8 mouse cellular contexts compared by ENCODE assay signal in genomic region chr15:102279092-102279782, GRCm38 (mm10). TPM values are rescaled to one million over a fixed set of nuclear protein-coding genes. Genes with fewer than 3 reads are reported as not detected.
DNase-seq lines count a peak whose midpoint lies in the region; ATAC-seq and TF ChIP-seq lines count a peak whose summit lies in the region.

TSS of gene Mfsd5 (plus strand) at chr15:102279454.

- DNase-seq in adrenal gland, postnatal 14 days, result peak; percentile 95
- DNase-seq in embryonic facial prominence, embryonic 10.5 days (ENCODE audit: low spot score), result peak; percentile 95
- DNase-seq in gonadal fat pad, adult 2 months (ENCODE audit: low read depth), result no peak
- peak; percentile 94 for DNase-seq in left cerebral cortex, postnatal 4 days
- DNase-seq in midbrain, embryonic 11.5 days (ENCODE audit: low spot score, missing footprints), result peak; percentile 99
- DNase-seq in right cerebral cortex, postnatal 4 days, result peak; percentile 95
- peak; percentile 91 for DNase-seq in yolk sac, embryonic 10.5 days (ENCODE audit: low spot score)

- peak within 1 kb of the TSS; percentile 92 for H3K4me2 ChIP-seq in intestine, postnatal 0 days (replicated peaks; ENCODE audit: low read depth)
- H3K4me2 ChIP-seq in midbrain, embryonic 11.5 days, result peak within 1 kb of the TSS; percentile 92

- under 1% methylated on average over 65 of the region's 65 CpGs for WGBS in embryonic facial prominence, embryonic 10.5 days
- WGBS in intestine, postnatal 0 days, result under 1% methylated on average over 65 of the region's 65 CpGs
- WGBS in midbrain, embryonic 11.5 days, result under 1% methylated on average over 61 of the region's 65 CpGs

- H3K4me1 ChIP-seq in embryonic facial prominence, embryonic 10.5 days, result peaks cover 21% of the 10 kb centered on the region
- H3K4me1 ChIP-seq in intestine, postnatal 0 days (replicated peaks; ENCODE audit: control insufficient read depth, insufficient read depth, low read length), result peaks cover 3% of the 10 kb centered on the region; the same call in 1 of the 2 replicates
- H3K4me1 ChIP-seq in midbrain, embryonic 11.5 days (ENCODE audit: control insufficient read depth, insufficient read depth, low read length), result peaks cover 11% of the 10 kb centered on the region

- TF ChIP-seq CTCF in intestine, postnatal 0 days (IDR thresholded peaks at IDR 0.05; ENCODE audit: low read depth), result peak; percentile 60

- peaks cover 31% of the 10 kb centered on the region for H3K36me3 ChIP-seq in embryonic facial prominence, embryonic 10.5 days (replicated peaks)
- H3K36me3 ChIP-seq in intestine, postnatal 0 days (ENCODE audit: control insufficient read depth, insufficient read depth), result peaks cover 15% of the 10 kb centered on the region
- peaks cover 10% of the 10 kb centered on the region for H3K36me3 ChIP-seq in midbrain, embryonic 11.5 days (ENCODE audit: control insufficient read depth, insufficient read depth, low read length)

- intact Hi-C loops in left cerebral cortex, postnatal 4 days (cut with DNase I), result no loop called here

- no peaks in the 10 kb centered on the region for H3K9me3 ChIP-seq in embryonic facial prominence, embryonic 10.5 days
- no peaks in the 10 kb centered on the region for H3K9me3 ChIP-seq in intestine, postnatal 0 days (ENCODE audit: control insufficient read depth)
- no peaks in the 10 kb centered on the region for H3K9me3 ChIP-seq in midbrain, embryonic 11.5 days (ENCODE audit: control insufficient read depth, low read length)

- no peaks in the 10 kb centered on the region for H3K27me3 ChIP-seq in embryonic facial prominence, embryonic 10.5 days (replicated peaks; ENCODE audit: low read depth, poor library complexity, severe bottlenecking)
- no peaks in the 10 kb centered on the region for H3K27me3 ChIP-seq in intestine, postnatal 0 days (replicated peaks; ENCODE audit: control insufficient read depth, insufficient read depth, low read length)
- H3K27me3 ChIP-seq in midbrain, embryonic 11.5 days (ENCODE audit: control insufficient read depth, insufficient read depth, low read length), result no peaks in the 10 kb centered on the region

- peak within 1 kb of the TSS; percentile 71 for H3K9ac ChIP-seq in intestine, postnatal 0 days (ENCODE audit: low read depth, low read length)
- peak within 1 kb of the TSS; percentile 80 for H3K9ac ChIP-seq in midbrain, embryonic 11.5 days (ENCODE audit: low read length)

- H3K27ac ChIP-seq in embryonic facial prominence, embryonic 10.5 days (replicated peaks), result peak within 1 kb of the TSS; percentile 93
- H3K27ac ChIP-seq in intestine, postnatal 0 days (ENCODE audit: low read depth, low read length), result peak within 1 kb of the TSS; percentile 85
- peak within 1 kb of the TSS; percentile 75 for H3K27ac ChIP-seq in midbrain, embryonic 11.5 days (ENCODE audit: low read depth, low read length)

- H3K4me3 ChIP-seq in embryonic facial prominence, embryonic 10.5 days, result peak within 1 kb of the TSS; percentile 95
- H3K4me3 ChIP-seq in intestine, postnatal 0 days (ENCODE audit: low read depth, low read length), result peak within 1 kb of the TSS; percentile 88
- peak within 1 kb of the TSS; percentile 91 for H3K4me3 ChIP-seq in midbrain, embryonic 11.5 days (ENCODE audit: low read depth, low read length)

- peak; percentile 94 for ATAC-seq in intestine, postnatal 0 days
- peak; percentile 98 for ATAC-seq in midbrain, embryonic 11.5 days (ENCODE audit: low FRiP score)

RNA-seq across cellular contexts. Expression of gene Mfsd5, which starts in this region (rescaled TPM):
- 29.9 and 34.3 TPM in 2 replicates for total RNA-seq in adrenal gland, postnatal 14 days (2021)
- polyA plus RNA-seq in embryonic facial prominence, embryonic 10.5 days (2016; fragmentation: Nextera tagmentation; extraction: Ambion mirVana), result 63.2 and 66.4 TPM in 2 replicates
- polyA plus RNA-seq in gonadal fat pad, adult 2 months (2012; rRNA removed), result 66.9 and 89.6 TPM in 2 replicates
- 80.4 and 81.1 TPM in 2 replicates for polyA plus RNA-seq in intestine, postnatal 0 days (2015; fragmentation: Nextera tagmentation; extraction: Ambion mirVana)
- 10 to 100 TPM; 31.4 to 33.7 TPM for total RNA-seq in left cerebral cortex, postnatal 4 days (2021)
- 50.8 and 53.0 TPM in 2 replicates for polyA plus RNA-seq in midbrain, embryonic 11.5 days (2014; fragmentation: Nextera tagmentation; extraction: Ambion mirVana)
